Mouse (Mus musculus): ENCODE measurements around the gene Amtn. TPM values are rescaled to one million over a fixed set of nuclear protein-coding genes. Genes with fewer than 3 reads are reported as not detected.
"Not testable (repeated sequence)": the region's sequence is repeated elsewhere in the genome, so short reads cannot be mapped to it uniquely, and the experiment has no call there.

Gene Amtn
- polyA plus RNA-seq (2012; rRNA removed), result not detected in 2 replicates

- H3K4me1 ChIP-seq (ENCODE audit: control insufficient read depth, insufficient read depth, low read length), result no peaks in the 10 kb centered on the region
- no peak within 1 kb of the TSS for H3K27ac ChIP-seq (ENCODE audit: insufficient read depth, low read length)
- TF ChIP-seq POLR2A (IDR thresholded peaks at IDR 0.05; ENCODE audit: extremely low read depth, insufficient read depth, low read length) (no peak), CTCF (IDR thresholded peaks at IDR 0.05; ENCODE audit: extremely low read depth, insufficient read depth, low read length) (no peak)
- H3K4me3 ChIP-seq (ENCODE audit: insufficient read depth, low read length), result no peak within 1 kb of the TSS
These were observed at the start of gene Amtn for GRCm38 (mm10) chr5:88375808-88376207. Gene Amtn, plus strand, starts transcription at chr5:88376108.

GRCm38 (mm10) chr5:88348533-88348932 is 27.4 kb upstream of the Amtn start:
- H3K4me3 ChIP-seq (ENCODE audit: insufficient read depth, low read length); H3K4me1 ChIP-seq (ENCODE audit: control insufficient read depth, insufficient read depth, low read length): not testable (repeated sequence)

GRCm38 (mm10) chr5:88364768-88365167 is 11.1 kb upstream of the Amtn start:
- H3K4me1 ChIP-seq (ENCODE audit: control insufficient read depth, insufficient read depth, low read length), result no peaks in the 10 kb centered on the region
- no peak overlapping the region for H3K4me3 ChIP-seq (ENCODE audit: insufficient read depth, low read length)
- peak; percentile 55; the same call in 1 of the 2 replicates for TF ChIP-seq CTCF (IDR thresholded peaks at IDR 0.05; ENCODE audit: extremely low read depth, insufficient read depth, low read length)
- no peak for TF ChIP-seq POLR2A (IDR thresholded peaks at IDR 0.05; ENCODE audit: extremely low read depth, insufficient read depth, low read length)
- no peak overlapping the region for H3K27ac ChIP-seq (ENCODE audit: insufficient read depth, low read length)

More at GRCm38 (mm10) chr5:88348533-88348932, 27.4 kb upstream of the Amtn start:
- H3K27ac ChIP-seq (ENCODE audit: insufficient read depth, low read length), result not testable (repeated sequence)

- H3K27ac ChIP-seq (ENCODE audit: insufficient read depth, low read length), result no peak overlapping the region
- no peaks in the 10 kb centered on the region for H3K4me1 ChIP-seq (ENCODE audit: control insufficient read depth, insufficient read depth, low read length)
- no peak overlapping the region for H3K4me3 ChIP-seq (ENCODE audit: insufficient read depth, low read length)
- TF ChIP-seq POLR2A (IDR thresholded peaks at IDR 0.05; ENCODE audit: extremely low read depth, insufficient read depth, low read length), result no peak
- TF ChIP-seq CTCF (IDR thresholded peaks at IDR 0.05; ENCODE audit: extremely low read depth, insufficient read depth, low read length), result no peak
These were observed 9.0 kb upstream of the Amtn start for GRCm38 (mm10) chr5:88366886-88367285.

GRCm38 (mm10) chr5:88370578-88371232 is 5.2 kb upstream of the Amtn start:
- Histone ChIP-seq H3K4me3 (ENCODE audit: insufficient read depth, low read length) (no peak overlapping the region), H3K4me1 (ENCODE audit: control insufficient read depth, insufficient read depth, low read length) (no peaks in the 10 kb centered on the region), H3K27ac (ENCODE audit: insufficient read depth, low read length) (no peak overlapping the region)
- no peak for TF ChIP-seq POLR2A (IDR thresholded peaks at IDR 0.05; ENCODE audit: extremely low read depth, insufficient read depth, low read length)
- no peak for TF ChIP-seq CTCF (IDR thresholded peaks at IDR 0.05; ENCODE audit: extremely low read depth, insufficient read depth, low read length)

DNA sequence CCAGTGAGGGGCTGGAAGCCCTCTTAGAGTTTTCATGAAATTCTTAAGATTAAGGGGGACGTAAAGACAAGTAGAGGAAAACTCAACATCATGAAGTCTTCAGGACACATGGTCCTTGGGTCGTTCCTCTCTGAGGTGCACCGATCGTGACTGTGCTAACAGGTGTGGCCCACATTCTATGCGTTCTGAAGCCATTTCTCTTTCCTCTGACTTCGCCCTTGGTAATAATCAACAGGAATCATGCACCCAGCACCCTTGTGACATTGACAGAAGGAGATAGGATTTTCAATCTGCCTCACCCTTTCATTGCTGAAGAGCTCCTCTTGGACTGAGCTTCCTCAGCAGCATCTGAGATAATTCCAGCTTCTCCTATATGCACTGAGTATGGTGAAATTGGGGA is 3.3 kb upstream of the Amtn start:
- H3K4me3 ChIP-seq (ENCODE audit: insufficient read depth, low read length), result no peak overlapping the region
- no peaks in the 10 kb centered on the region for H3K4me1 ChIP-seq (ENCODE audit: control insufficient read depth, insufficient read depth, low read length)
- TF ChIP-seq CTCF (IDR thresholded peaks at IDR 0.05; ENCODE audit: extremely low read depth, insufficient read depth, low read length) (no peak), POLR2A (IDR thresholded peaks at IDR 0.05; ENCODE audit: extremely low read depth, insufficient read depth, low read length) (no peak)
- no peak overlapping the region for H3K27ac ChIP-seq (ENCODE audit: insufficient read depth, low read length)

- H3K4me3 ChIP-seq (ENCODE audit: insufficient read depth, low read length); H3K4me1 ChIP-seq (ENCODE audit: control insufficient read depth, insufficient read depth, low read length); H3K27ac ChIP-seq (ENCODE audit: insufficient read depth, low read length): not testable (repeated sequence)
These were observed 16.1 kb downstream of the Amtn start for GRCm38 (mm10) chr5:88391960-88392359.

DNA sequence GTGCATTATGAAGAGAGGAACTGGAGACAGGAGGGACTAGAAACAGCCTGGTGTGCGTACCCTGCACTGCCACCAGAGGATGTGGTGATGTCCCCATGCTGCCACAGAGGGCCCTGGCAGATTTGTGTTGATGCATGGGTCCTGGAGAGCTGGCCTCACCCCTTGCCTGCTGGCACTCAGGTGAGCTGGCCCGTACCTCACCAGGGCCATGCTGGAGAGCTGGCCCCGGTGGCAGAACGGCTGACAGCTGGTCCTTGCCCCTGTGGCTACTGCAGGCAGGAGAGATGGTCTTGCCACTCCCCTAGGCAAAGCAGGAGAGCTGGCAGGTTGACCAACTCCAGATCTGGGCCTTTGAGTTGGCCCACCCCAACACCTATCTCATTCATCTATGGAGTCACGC is 22.7 kb downstream of the Amtn start:
- TF ChIP-seq CTCF (IDR thresholded peaks at IDR 0.05; ENCODE audit: extremely low read depth, insufficient read depth, low read length) (no peak), POLR2A (IDR thresholded peaks at IDR 0.05; ENCODE audit: extremely low read depth, insufficient read depth, low read length) (no peak)
- H3K4me1 ChIP-seq (ENCODE audit: control insufficient read depth, insufficient read depth, low read length), result no peaks in the 10 kb centered on the region
- no peak overlapping the region for H3K4me3 ChIP-seq (ENCODE audit: insufficient read depth, low read length)
- H3K27ac ChIP-seq (ENCODE audit: insufficient read depth, low read length), result no peak overlapping the region

GRCm38 (mm10) chr5:88399849-88400248 is 23.9 kb downstream of the Amtn start:
- Histone ChIP-seq H3K4me1 (ENCODE audit: control insufficient read depth, insufficient read depth, low read length) (no peaks in the 10 kb centered on the region), H3K4me3 (ENCODE audit: insufficient read depth, low read length) (no peak overlapping the region), H3K27ac (ENCODE audit: insufficient read depth, low read length) (no peak overlapping the region)
- TF ChIP-seq CTCF (IDR thresholded peaks at IDR 0.05; ENCODE audit: extremely low read depth, insufficient read depth, low read length) (peak; percentile 50), POLR2A (IDR thresholded peaks at IDR 0.05; ENCODE audit: extremely low read depth, insufficient read depth, low read length) (no peak)

DNA sequence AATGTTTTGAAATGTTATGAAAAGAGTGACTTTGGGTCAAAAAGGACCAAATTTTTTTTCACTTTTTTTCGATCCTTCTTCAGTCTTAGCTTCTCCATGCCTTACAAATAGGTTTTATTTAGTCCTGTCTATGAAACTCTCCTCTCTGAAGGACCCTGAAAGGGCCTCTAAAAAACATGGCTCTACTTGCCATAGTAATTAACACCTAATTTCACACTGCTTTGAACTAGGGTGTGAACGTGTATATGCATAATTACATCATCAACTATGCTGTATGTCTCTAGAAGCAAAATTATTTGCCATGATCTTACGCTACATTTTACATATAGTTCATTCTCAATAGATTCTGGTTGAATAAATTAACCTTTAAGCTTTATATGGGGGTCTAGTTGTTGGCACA is 25.6 kb downstream of the Amtn start:
- no peak overlapping the region for H3K4me3 ChIP-seq (ENCODE audit: insufficient read depth, low read length)
- H3K4me1 ChIP-seq (ENCODE audit: control insufficient read depth, insufficient read depth, low read length), result no peaks in the 10 kb centered on the region
- H3K27ac ChIP-seq (ENCODE audit: insufficient read depth, low read length), result no peak overlapping the region
- TF ChIP-seq POLR2A (IDR thresholded peaks at IDR 0.05; ENCODE audit: extremely low read depth, insufficient read depth, low read length) (no peak), CTCF (IDR thresholded peaks at IDR 0.05; ENCODE audit: extremely low read depth, insufficient read depth, low read length) (no peak)
